Mouse (Mus musculus) CH12.LX (cell line): ENCODE measurements around the gene Neurog1. TPM values are rescaled to one million over a fixed set of nuclear protein-coding genes. Genes with fewer than 3 reads are reported as not detected.
A peak's percentile ranks its signal among the peaks of the same experiment; 100 is the strongest.

Experiments
- DNase-seq: peaks from one replicate; pipeline ENCODE4 v3.0.0-alpha.2; 2013; ENCODE audit errors: extremely low read depth
- H3K27ac ChIP-seq: 2 replicates; pipeline ENCODE4 v1.5.1; 2012; ENCODE audit warnings: low read depth, mild to moderate bottlenecking, control low read depth, moderate library complexity; ENCODE audit not compliant: insufficient read depth
- H3K27me3 ChIP-seq: replicated peaks from 2 replicates; pipeline ENCODE3; 2012; ENCODE audit warnings: inconsistent platforms
- H3K36me3 ChIP-seq, 2 experiments: replicated peaks in 1 of 2; 2 replicates each; pipeline versions ENCODE3 to v1.6.1; 2012; ENCODE audit warnings: inconsistent platforms in 1 of 2, low read length in 1 of 2, mild to moderate bottlenecking in 1 of 2, mixed read lengths in 1 of 2, moderate library complexity in 1 of 2; ENCODE audit not compliant: control insufficient read depth in 1 of 2, insufficient read depth in 1 of 2
- H3K4me1 ChIP-seq, 2 experiments: 2 replicates each; pipeline ENCODE4 v1.6.1; 2012; ENCODE audit warnings: inconsistent platforms in 1 of 2, moderate library complexity in 1 of 2; ENCODE audit not compliant: insufficient read depth in 2 of 2, control insufficient read depth in 1 of 2
- H3K4me2 ChIP-seq: 2 replicates; pipeline ENCODE4 v1.6.1; 2012; ENCODE audit warnings: low read depth, mild to moderate bottlenecking, control low read depth; ENCODE audit not compliant: poor library complexity, insufficient read depth, severe bottlenecking
- H3K4me3 ChIP-seq, 3 experiments: fragments of 150-350 bp in 1 of 3; sonication (generic) in 1 of 3; replicated peaks in 1 of 3; 2 replicates each; pipeline versions ENCODE3 to v1.5.1; 2011 to 2012; ENCODE audit warnings: low read depth in 2 of 3, low read length in 2 of 3, mild to moderate bottlenecking in 2 of 3, moderate library complexity in 2 of 3, control low read depth in 1 of 3, improper control_type of control experiment in 1 of 3, inconsistent platforms in 1 of 3, mixed read lengths in 1 of 3; ENCODE audit not compliant: poor library complexity in 1 of 3
- H3K79me2 ChIP-seq: replicated peaks from 2 replicates; pipeline ENCODE4 v1.6.1; 2012; ENCODE audit warnings: mild to moderate bottlenecking, moderate library complexity; ENCODE audit not compliant: control insufficient read depth, poor library complexity, insufficient read depth, severe bottlenecking; ENCODE audit errors: extremely low read depth
- H3K9ac ChIP-seq: 2 replicates; pipeline ENCODE4 v1.6.1; 2012; ENCODE audit warnings: low read depth, mild to moderate bottlenecking, control low read depth, moderate library complexity; ENCODE audit not compliant: insufficient read depth
- H3K9me3 ChIP-seq: replicated peaks from 2 replicates; pipeline ENCODE3; 2012; ENCODE audit warnings: low read length, inconsistent platforms, mixed read lengths
- CTCF ChIP-seq, 2 experiments: IDR thresholded peaks in 1 of 2; conservative IDR thresholded peaks in 1 of 2; 2 replicates each; pipeline ENCODE4 v1.5.1; 2011 to 2012; ENCODE audit warnings: low read depth in 2 of 2, low read length in 2 of 2, improper control_type of control experiment in 1 of 2, inconsistent platforms in 1 of 2, mild to moderate bottlenecking in 1 of 2, moderate library complexity in 1 of 2
- ELF1 ChIP-seq: IDR thresholded peaks from 2 replicates; pipeline ENCODE4 v1.6.1; 2014; ENCODE audit warnings: low read depth, mild to moderate bottlenecking, inconsistent platforms, low read length, improper control_type of control experiment
- HCFC1 ChIP-seq: IDR thresholded peaks from 2 replicates; pipeline ENCODE4 v1.6.1; 2012; ENCODE audit warnings: low read depth, mild to moderate bottlenecking, inconsistent platforms, low read length, improper control_type of control experiment
- IRF4 ChIP-seq: IDR thresholded peaks from 2 replicates; pipeline ENCODE4 v1.6.1; 2014; ENCODE audit warnings: low read depth, mild to moderate bottlenecking, inconsistent platforms, low read length, improper control_type of control experiment
- MAFK ChIP-seq: IDR thresholded peaks from 2 replicates; pipeline ENCODE4 v1.6.1; 2011; ENCODE audit warnings: low read length, improper control_type of control experiment; ENCODE audit not compliant: insufficient replicate concordance
- MEF2A ChIP-seq: IDR thresholded peaks from 2 replicates; pipeline ENCODE4 v1.6.1; 2014; ENCODE audit warnings: low read depth, mild to moderate bottlenecking, inconsistent platforms, low read length, improper control_type of control experiment, borderline replicate concordance
- MYC ChIP-seq: IDR thresholded peaks from 2 replicates; pipeline ENCODE4 v1.6.1; 2011; ENCODE audit warnings: low read depth, mild to moderate bottlenecking, improper control_type of control experiment, low read length
- NELFE ChIP-seq: IDR thresholded peaks from 2 replicates; pipeline ENCODE4 v1.6.1; 2011; ENCODE audit warnings: low read depth, low read length, improper control_type of control experiment
- NRF1 ChIP-seq: IDR thresholded peaks from 2 replicates; pipeline ENCODE4 v1.6.1; 2014; ENCODE audit warnings: low read depth, mild to moderate bottlenecking, inconsistent platforms, low read length, improper control_type of control experiment, moderate library complexity
- PAX5 ChIP-seq: IDR thresholded peaks from 2 replicates; pipeline ENCODE4 v1.6.1; 2012; ENCODE audit warnings: low read length, inconsistent platforms, mixed read lengths
- POLR2A ChIP-seq: IDR thresholded peaks from 2 replicates; pipeline ENCODE4 v1.6.1; 2011; ENCODE audit warnings: low read depth, mild to moderate bottlenecking, improper control_type of control experiment, low read length
- RAD21 ChIP-seq: IDR thresholded peaks from 2 replicates; pipeline ENCODE4 v1.6.1; 2011; ENCODE audit warnings: low read depth, mild to moderate bottlenecking, low read length, improper control_type of control experiment, moderate library complexity
- SIN3A ChIP-seq: IDR thresholded peaks from 2 replicates; pipeline ENCODE4 v1.6.1; 2012; ENCODE audit warnings: low read length, improper control_type of control experiment, inconsistent platforms
- SMC3 ChIP-seq: IDR thresholded peaks from 2 replicates; pipeline ENCODE4 v1.6.1; 2011; ENCODE audit warnings: low read depth, low read length, improper control_type of control experiment
- ZC3H11A ChIP-seq: IDR thresholded peaks from 2 replicates; pipeline ENCODE4 v1.6.1; 2012; ENCODE audit warnings: low read depth, mild to moderate bottlenecking, inconsistent platforms, low read length, improper control_type of control experiment
- dilution Hi-C: fragments of 300-500 bp; cut with MboI; formaldehyde crosslinking; loops from 2 replicates; pipeline ENCODE4 v1.14.3; 2020; ENCODE audit warnings: low sequenced_read_pairs; ENCODE audit not compliant: extremely low pct_unique_long_range_greater_than_20kb, extremely low pct_ligation_motif_present
- in situ Hi-C: fragments of 300-500 bp; cut with MboI; formaldehyde crosslinking; loops from 3 replicates; pipeline ENCODE4 v1.14.3; 2019; ENCODE audit warnings: low sequenced_read_pairs, low pct_ligation_motif_present, low pct_unique_long_range_greater_than_20kb, mixed read lengths
- polyA plus RNA-seq: library from polyadenylated mRNA; unstranded; fragments of >175 nt; gene quantifications from 2 replicates; pipeline ENCODE4 v1.2.1, GENCODE M21; 2012; ENCODE audit warnings: low read depth; ENCODE audit not compliant: insufficient read length
- total RNA-seq, 2 experiments: library from RNA; depleted of rRNA; stranded (reverse); fragments of 300-350 nt in 1 of 2; fragments of >200 nt in 1 of 2; gene quantifications; 2 replicates each; pipeline ENCODE4 v1.2.3; 2012 to 2014

Gene Neurog1
- total and polyA plus RNA-seq, 3 experiments: not detected

GRCm38 (mm10) chr13:56266435-56266834 is 14.5 kb upstream of the Neurog1 start:
- H3K79me2 ChIP-seq: no peaks in the 10 kb centered on the region
- no peak overlapping the region for H3K27ac ChIP-seq
- H3K4me2 ChIP-seq: no peak overlapping the region
- peaks cover 6 to 11% of the 10 kb centered on the region in 2 experiments; a peak in 2 of 4 replicates for H3K4me1 ChIP-seq
- dilution Hi-C loops: no loop called here
- no peak overlapping the region for H3K9ac ChIP-seq
- peak; percentile 66 for TF ChIP-seq ZC3H11A
- TF ChIP-seq IRF4: 0 out of 2 replicates have a peak, but pooled peaks have one; percentile 15
- peak; percentile 85 for TF ChIP-seq SMC3
- no peak for TF ChIP-seq MAFK
- TF ChIP-seq PAX5: no peak
- TF ChIP-seq RAD21: peak; percentile 66
- TF ChIP-seq CTCF (conservative IDR thresholded peaks at IDR 0.05 in 1 of 2, IDR thresholded peaks at IDR 0.05 in 1 of 2; ENCODE audit: low read depth in 2 of 2, low read length in 2 of 2): peak; percentile 27 to 81; a peak in 2 of 4 replicates
- 0 out of 2 replicates have a peak, but pooled peaks have one; percentile 14 for TF ChIP-seq MEF2A
- no peak for TF ChIP-seq MYC
- no peaks in the 10 kb centered on the region for H3K36me3 ChIP-seq
- H3K27me3 ChIP-seq: peaks cover 19% of the 10 kb centered on the region
- no peak overlapping the region for H3K4me3 ChIP-seq
- in situ Hi-C loops: no loop called here
- DNase-seq: peak; percentile 52
- peaks cover 14% of the 10 kb centered on the region for H3K9me3 ChIP-seq

- in situ Hi-C loops (no loop called here), dilution Hi-C loops (no loop called here)
- H3K27ac ChIP-seq: no peak overlapping the region
Measured at GRCm38 (mm10) chr13:56265661-56266060, 13.7 kb upstream of the Neurog1 start.

GRCm38 (mm10) chr13:56262269-56262668 is 10.3 kb upstream of the Neurog1 start:
- peaks cover 13% of the 10 kb centered on the region for H3K9me3 ChIP-seq
- in situ Hi-C loops: no loop called here
- peak; percentile 21 for DNase-seq
- no peak overlapping the region for H3K27ac ChIP-seq
- no peak overlapping the region for H3K4me2 ChIP-seq
- no peak overlapping the region for H3K9ac ChIP-seq
- H3K4me3 ChIP-seq: no peak overlapping the region
- H3K4me1 ChIP-seq: peaks cover 6 to 11% of the 10 kb centered on the region in 2 experiments; a peak in 2 of 4 replicates
- TF ChIP-seq NELFE (no peak), MEF2A (no peak), PAX5 (no peak), ELF1 (no peak), NRF1 (no peak), POLR2A (no peak), HCFC1 (no peak), SIN3A (no peak)
- no peaks in the 10 kb centered on the region for H3K36me3 ChIP-seq
- H3K79me2 ChIP-seq: no peaks in the 10 kb centered on the region
- dilution Hi-C loops: no loop called here
- H3K27me3 ChIP-seq: peaks cover 7% of the 10 kb centered on the region

More at GRCm38 (mm10) chr13:56265661-56266060, 13.7 kb upstream of the Neurog1 start:
- Histone ChIP-seq H3K4me1 (peaks cover 6 to 11% of the 10 kb centered on the region in 2 experiments; a peak in 2 of 4 replicates), H3K4me3 (no peak overlapping the region), H3K27me3 (peaks cover 22% of the 10 kb centered on the region), H3K36me3 (no peaks in the 10 kb centered on the region), H3K4me2 (no peak overlapping the region), H3K9ac (no peak overlapping the region), H3K9me3 (peaks cover 9% of the 10 kb centered on the region), H3K79me2 (no peaks in the 10 kb centered on the region)
- no peak for TF ChIP-seq RAD21
- DNase-seq: no peak
